Mouse (Mus musculus): ENCODE data around the gene 1700023F06Rik.

DNA sequence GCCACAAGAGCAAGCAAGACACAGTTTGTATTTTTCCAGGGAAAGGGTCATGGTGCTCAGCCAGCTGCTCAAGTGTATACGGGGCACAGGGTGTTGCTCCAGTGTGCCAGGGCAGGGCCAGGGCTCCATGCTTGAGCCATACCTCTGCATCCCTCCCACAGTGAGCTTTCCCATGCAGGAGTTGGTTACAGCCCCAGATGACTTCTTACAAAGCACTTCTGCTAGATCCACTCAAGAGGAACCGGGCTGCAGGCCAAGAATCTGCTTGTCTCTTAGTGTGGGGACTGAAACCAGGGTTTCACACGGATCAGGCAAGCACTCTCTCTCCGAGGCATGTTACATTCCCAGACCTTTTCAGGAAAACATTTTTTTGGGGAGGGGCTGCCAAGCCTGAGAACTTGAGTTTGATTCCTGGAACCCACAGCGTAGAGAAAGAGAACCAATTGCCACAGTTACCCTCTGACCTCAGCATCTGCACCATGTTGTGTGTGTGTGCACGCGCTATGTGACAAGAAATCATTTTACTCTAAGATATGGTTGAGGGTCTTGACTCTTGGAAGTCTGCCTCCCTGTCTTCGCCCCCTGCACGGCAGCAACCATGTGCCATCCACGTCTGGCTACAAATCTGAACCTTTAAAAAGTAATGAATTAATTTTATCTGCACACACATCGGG lies 39.3 kb upstream of the 1700023F06Rik start:
- TF ChIP-seq CTCF (IDR thresholded peaks at IDR 0.05; ENCODE audit: extremely low read depth, insufficient read depth, insufficient read length, insufficient replicate concordance) = no peak
- no peak for TF ChIP-seq POLR2A (IDR thresholded peaks at IDR 0.05; ENCODE audit: low read depth, low read length)

Measured in spleen, adult 2 months (tissue).